Mouse (Mus musculus): ENCODE results near the gene Nobox.

Nobox gene

GRCm38 (mm10) chr6:43272597-43272996 is 36.8 kb downstream of the Nobox start:
- DNase-seq, result no peak

GRCm38 (mm10) chr6:43266356-43266755 is 43.0 kb downstream of the Nobox start:
- no peak for DNase-seq

GRCm38 (mm10) chr6:43265363-43266041 is 43.9 kb downstream of the Nobox start, which contains the start of gene Arhgef5:
Gene Arhgef5, plus strand, starts transcription at chr6:43265582.
- no peak for DNase-seq

GRCm38 (mm10) chr6:43260756-43261155 is 48.6 kb downstream of the Nobox start:
- DNase-seq, result no peak

- no peak for DNase-seq
These were observed 55.0 kb downstream of the Nobox start for GRCm38 (mm10) chr6:43254193-43254926.

Data from right cerebral cortex, postnatal 14 days (tissue).